Mouse (Mus musculus) heart, postnatal 4 days (tissue): ENCODE data around the gene Plcg1. TPM values are rescaled to one million over a fixed set of nuclear protein-coding genes. Genes with fewer than 3 reads are reported as not detected.

ENCODE experiments used
- DNase-seq: peaks from one replicate; pipeline ENCODE4 v3.0.0; 2021
- total RNA-seq, 2 experiments: library from RNA; stranded (reverse); gene quantifications; 2 replicates each; pipeline ENCODE4 v1.2.3; 2021

The Plcg1 gene
- total RNA-seq, 2 experiments from 2014 or later = 92.0 to 93.6 TPM

GRCm38 (mm10) chr2:160736466-160736865 lies 5.4 kb downstream of the Plcg1 start:
- DNase-seq = no peak

GRCm38 (mm10) chr2:160738354-160738753 lies 7.3 kb downstream of the Plcg1 start:
- DNase-seq = peak; percentile 39

GRCm38 (mm10) chr2:160739647-160740356 lies 8.7 kb downstream of the Plcg1 start:
- DNase-seq = no peak

GRCm38 (mm10) chr2:160740521-160741156 lies 9.5 kb downstream of the Plcg1 start:
- DNase-seq = no peak

- no peak for DNase-seq
These were observed 10.5 kb downstream of the Plcg1 start for GRCm38 (mm10) chr2:160741580-160741979.

GRCm38 (mm10) chr2:160742161-160742609 lies 11.1 kb downstream of the Plcg1 start:
- no peak for DNase-seq

GRCm38 (mm10) chr2:160744040-160744822 lies 13.1 kb downstream of the Plcg1 start:
- DNase-seq = peak; percentile 89

GRCm38 (mm10) chr2:160744823-160745210 lies 13.7 kb downstream of the Plcg1 start:
- DNase-seq = no peak

- DNase-seq = no peak
These were observed 14.4 kb downstream of the Plcg1 start for GRCm38 (mm10) chr2:160745497-160745896.

- no peak for DNase-seq
These were observed 15.5 kb downstream of the Plcg1 start for GRCm38 (mm10) chr2:160746637-160747036.

GRCm38 (mm10) chr2:160747075-160747474 lies 16.0 kb downstream of the Plcg1 start:
- no peak for DNase-seq

GRCm38 (mm10) chr2:160756583-160757203 lies 25.6 kb downstream of the Plcg1 start:
- DNase-seq = no peak

GRCm38 (mm10) chr2:160760433-160761184 lies 29.5 kb downstream of the Plcg1 start:
- peak; percentile 63 for DNase-seq

GRCm38 (mm10) chr2:160763816-160764215 lies 32.7 kb downstream of the Plcg1 start:
- no peak for DNase-seq

GRCm38 (mm10) chr2:160764386-160764785 lies 33.3 kb downstream of the Plcg1 start:
- DNase-seq = no peak

- no peak for DNase-seq
These were observed 34.0 kb downstream of the Plcg1 start for GRCm38 (mm10) chr2:160765096-160765495.

GRCm38 (mm10) chr2:160766371-160766771 lies 35.3 kb downstream of the Plcg1 start:
- peak; percentile 75 for DNase-seq

- DNase-seq = no peak
These were observed 36.1 kb downstream of the Plcg1 start for GRCm38 (mm10) chr2:160767201-160767600.

GRCm38 (mm10) chr2:160768097-160768695 lies 37.1 kb downstream of the Plcg1 start:
- no peak for DNase-seq

GRCm38 (mm10) chr2:160768997-160769396 lies 37.9 kb downstream of the Plcg1 start:
- no peak for DNase-seq

- DNase-seq = no peak
These were observed 39.3 kb downstream of the Plcg1 start for GRCm38 (mm10) chr2:160770409-160770808.

GRCm38 (mm10) chr2:160770871-160771270 lies 39.8 kb downstream of the Plcg1 start:
- no peak for DNase-seq
